Mouse (Mus musculus): ENCODE measurements around the gene Tmed4. TPM values are rescaled to one million over a fixed set of nuclear protein-coding genes. Genes with fewer than 3 reads are reported as not detected.

Gene Tmed4
- total RNA-seq (2021) (10 to 100 TPM; 85.5 to 96.6 TPM), polyA plus RNA-seq (2012; rRNA removed) (138 and 175 TPM in 2 replicates)
- long read RNA-seq, transcript Tmed4-201 (5 exons, 2,003 nt) = major isoform, 86 of 92 reads
- long read RNA-seq, partial matches to known transcripts = 0 of 92 reads
- long read RNA-seq, other reads (novel, unspliced or antisense) = 3 of 92 reads

DNA sequence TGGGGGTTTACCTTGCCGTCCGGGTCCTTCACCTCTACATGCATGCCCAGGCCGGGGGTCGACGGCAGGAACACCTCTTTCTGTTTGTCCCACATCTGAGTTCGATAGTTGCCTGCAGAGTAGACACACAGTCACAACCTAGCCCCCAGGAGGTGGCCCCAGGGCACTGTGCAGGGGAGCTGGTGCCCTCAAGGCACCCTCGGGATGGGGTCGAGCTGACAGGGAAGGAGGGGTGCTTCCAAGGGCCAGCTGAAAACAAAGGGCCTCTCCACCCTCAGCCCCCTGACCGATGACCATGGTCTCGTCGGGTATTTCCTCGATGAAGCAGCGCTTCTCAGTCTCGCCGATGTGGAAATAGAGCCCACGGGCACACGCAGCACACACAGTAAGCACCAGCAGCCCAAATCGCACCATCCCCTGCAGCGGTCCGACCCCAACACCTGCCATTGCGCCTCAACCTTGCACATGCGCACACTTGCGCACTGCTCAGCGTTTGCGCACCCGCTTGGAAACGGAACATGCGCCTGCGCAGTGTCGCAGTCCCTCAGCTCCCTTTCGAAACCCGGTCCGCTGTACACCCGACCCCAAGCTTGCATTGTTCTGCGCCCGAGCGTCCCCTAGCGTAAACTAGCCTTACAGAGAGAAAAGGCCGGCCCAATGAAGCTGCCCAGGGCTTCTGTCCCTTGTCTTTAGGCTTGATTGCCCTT lies at the start of gene Tmed4:
Gene Tmed4, minus strand, starts transcription at position 484 of the 707 bp plus-strand sequence.
- intact Hi-C loops (cut with DNase I) = loop anchor here (2.0 kb wide), 1 partner anchor 16 kb away; the partner anchor contains the start of gene Ogdh
- no peaks in the 10 kb centered on the region for H3K79me2 ChIP-seq (replicated peaks; ENCODE audit: control insufficient read depth, insufficient read depth, low read length)
- under 1% methylated on average over 39 of the region's 39 CpGs for WGBS
- TF ChIP-seq EP300 (IDR thresholded peaks at IDR 0.05; ENCODE audit: insufficient read depth, low read depth, low read length) (peak; percentile 71; the same call in 1 of the 2 replicates), CTCF (IDR thresholded peaks at IDR 0.05) (peak; percentile 88), POLR2A (IDR thresholded peaks at IDR 0.05; ENCODE audit: insufficient read depth, low read depth, low read length) (peak; percentile 99)
- H3K27me3 ChIP-seq (ENCODE audit: control insufficient read depth, insufficient read depth, low read length) = no peaks in the 10 kb centered on the region
- DNase-seq = peak; percentile 97 to 99
- peak within 1 kb of the TSS; percentile 74 for H3K9ac ChIP-seq (ENCODE audit: low read depth, low read length)
- H3K4me1 ChIP-seq (ENCODE audit: control insufficient read depth, insufficient read depth, low read length) = peaks cover 9% of the 10 kb centered on the region
- peak within 1 kb of the TSS; percentile 82 for H3K27ac ChIP-seq
- peak within 1 kb of the TSS; percentile 75 for H3K4me3 ChIP-seq
- H3K36me3 ChIP-seq (ENCODE audit: control insufficient read depth, insufficient read depth, low read length) = no peaks in the 10 kb centered on the region; the same call in 1 of the 2 replicates

- no peak for DNase-seq
- TF ChIP-seq POLR2A (IDR thresholded peaks at IDR 0.05; ENCODE audit: insufficient read depth, low read depth, low read length) = no peak
- TF ChIP-seq CTCF (IDR thresholded peaks at IDR 0.05) = no peak
- TF ChIP-seq EP300 (IDR thresholded peaks at IDR 0.05; ENCODE audit: insufficient read depth, low read depth, low read length) = no peak
- Histone ChIP-seq H3K9ac (ENCODE audit: low read depth, low read length) (no peak overlapping the region), H3K79me2 (replicated peaks; ENCODE audit: control insufficient read depth, insufficient read depth, low read length) (no peaks in the 10 kb centered on the region), H3K4me1 (ENCODE audit: control insufficient read depth, insufficient read depth, low read length) (no peaks in the 10 kb centered on the region), H3K36me3 (ENCODE audit: control insufficient read depth, insufficient read depth, low read length) (peaks cover 5% of the 10 kb centered on the region), H3K4me3 (no peak overlapping the region), H3K27me3 (ENCODE audit: control insufficient read depth, insufficient read depth, low read length) (no peaks in the 10 kb centered on the region), H3K27ac (no peak overlapping the region)
- intact Hi-C loops (cut with DNase I) = no loop called here
- WGBS = 69% methylated on average over 5 of the region's 5 CpGs
These were observed 48.7 kb upstream of the Tmed4 start for GRCm38 (mm10) chr11:6323348-6323747.

DNA sequence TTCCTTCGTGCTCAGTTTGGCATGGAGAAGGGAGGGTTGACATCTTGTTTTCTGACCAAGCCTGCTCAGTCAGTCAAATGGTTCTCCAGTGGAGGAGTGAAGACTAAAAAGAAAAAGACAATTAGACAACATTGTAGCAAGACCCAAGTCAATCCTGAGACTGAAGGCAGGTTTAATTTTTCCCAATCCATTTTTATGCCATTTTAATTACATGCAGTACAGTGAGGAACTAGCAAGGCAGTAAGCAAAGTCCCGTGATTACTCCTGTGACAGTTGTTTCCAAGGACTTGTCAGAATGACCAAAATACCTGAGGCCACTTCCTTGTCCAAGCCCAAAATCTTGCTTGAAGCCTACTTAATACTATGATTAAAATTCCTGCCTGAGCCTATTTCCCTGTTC lies 47.4 kb upstream of the Tmed4 start:
- intact Hi-C loops (cut with DNase I) = no loop called here
- WGBS = 80% methylated on average over 2 of the region's 2 CpGs
- H3K36me3 ChIP-seq (ENCODE audit: control insufficient read depth, insufficient read depth, low read length) = peaks cover 5% of the 10 kb centered on the region

DNA sequence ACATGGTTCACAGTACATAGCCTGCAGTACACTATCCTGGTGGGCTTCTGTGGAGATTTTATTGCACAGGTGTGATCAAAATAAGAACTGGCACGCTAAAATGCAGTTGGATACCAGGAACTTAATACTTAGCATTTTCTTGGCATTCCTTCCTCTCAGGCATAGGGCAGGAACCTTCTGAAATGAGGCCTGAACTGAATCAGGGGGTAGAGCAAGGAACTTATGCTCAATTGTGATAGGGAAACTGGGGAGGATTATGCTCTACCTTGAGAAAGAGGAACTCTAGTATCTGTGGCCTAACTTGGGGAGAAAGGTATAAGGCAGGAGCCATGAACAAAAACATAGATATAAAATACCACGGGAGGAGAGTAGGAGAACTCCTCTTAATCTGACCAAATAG lies 44.7 kb upstream of the Tmed4 start:
- WGBS = 86% methylated on average over 2 of the region's 2 CpGs
- H3K4me3 ChIP-seq = no peak overlapping the region
- TF ChIP-seq EP300 (IDR thresholded peaks at IDR 0.05; ENCODE audit: insufficient read depth, low read depth, low read length) (no peak), POLR2A (IDR thresholded peaks at IDR 0.05; ENCODE audit: insufficient read depth, low read depth, low read length) (no peak), CTCF (IDR thresholded peaks at IDR 0.05) (no peak)
- no peaks in the 10 kb centered on the region for H3K4me1 ChIP-seq (ENCODE audit: control insufficient read depth, insufficient read depth, low read length)
- no peak overlapping the region for H3K9ac ChIP-seq (ENCODE audit: low read depth, low read length)
- peaks cover 5% of the 10 kb centered on the region for H3K36me3 ChIP-seq (ENCODE audit: control insufficient read depth, insufficient read depth, low read length)
- intact Hi-C loops (cut with DNase I) = no loop called here
- H3K27ac ChIP-seq = no peak overlapping the region
- H3K79me2 ChIP-seq (replicated peaks; ENCODE audit: control insufficient read depth, insufficient read depth, low read length) = no peaks in the 10 kb centered on the region
- H3K27me3 ChIP-seq (ENCODE audit: control insufficient read depth, insufficient read depth, low read length) = no peaks in the 10 kb centered on the region
- no peak for DNase-seq

More for the DNA sequence above, 47.4 kb upstream of the Tmed4 start:
- Histone ChIP-seq H3K79me2 (replicated peaks; ENCODE audit: control insufficient read depth, insufficient read depth, low read length) (no peaks in the 10 kb centered on the region), H3K4me3 (no peak overlapping the region), H3K27me3 (ENCODE audit: control insufficient read depth, insufficient read depth, low read length) (no peaks in the 10 kb centered on the region), H3K9ac (ENCODE audit: low read depth, low read length) (no peak overlapping the region), H3K27ac (no peak overlapping the region), H3K4me1 (ENCODE audit: control insufficient read depth, insufficient read depth, low read length) (no peaks in the 10 kb centered on the region)
- DNase-seq = no peak
- no peak for TF ChIP-seq POLR2A (IDR thresholded peaks at IDR 0.05; ENCODE audit: insufficient read depth, low read depth, low read length)

GRCm38 (mm10) chr11:6318559-6318958 lies 43.9 kb upstream of the Tmed4 start:
- Histone ChIP-seq H3K27ac (no peak overlapping the region), H3K4me1 (ENCODE audit: control insufficient read depth, insufficient read depth, low read length) (no peaks in the 10 kb centered on the region), H3K36me3 (ENCODE audit: control insufficient read depth, insufficient read depth, low read length) (peaks cover 5% of the 10 kb centered on the region), H3K9ac (ENCODE audit: low read depth, low read length) (no peak overlapping the region), H3K79me2 (replicated peaks; ENCODE audit: control insufficient read depth, insufficient read depth, low read length) (no peaks in the 10 kb centered on the region), H3K4me3 (no peak overlapping the region), H3K27me3 (ENCODE audit: control insufficient read depth, insufficient read depth, low read length) (no peaks in the 10 kb centered on the region)
- TF ChIP-seq EP300 (IDR thresholded peaks at IDR 0.05; ENCODE audit: insufficient read depth, low read depth, low read length) (no peak), POLR2A (IDR thresholded peaks at IDR 0.05; ENCODE audit: insufficient read depth, low read depth, low read length) (no peak), CTCF (IDR thresholded peaks at IDR 0.05) (no peak)
- 83% methylated on average over 5 of the region's 5 CpGs for WGBS
- intact Hi-C loops (cut with DNase I) = no loop called here
- DNase-seq = no peak

GRCm38 (mm10) chr11:6316821-6317220 lies 42.2 kb upstream of the Tmed4 start:
- Histone ChIP-seq H3K79me2 (replicated peaks; ENCODE audit: control insufficient read depth, insufficient read depth, low read length) (no peaks in the 10 kb centered on the region), H3K27ac (no peak overlapping the region), H3K4me1 (ENCODE audit: control insufficient read depth, insufficient read depth, low read length) (no peaks in the 10 kb centered on the region), H3K36me3 (ENCODE audit: control insufficient read depth, insufficient read depth, low read length) (peaks cover 3% of the 10 kb centered on the region; the same call in 1 of the 2 replicates), H3K4me3 (no peak overlapping the region), H3K27me3 (ENCODE audit: control insufficient read depth, insufficient read depth, low read length) (no peaks in the 10 kb centered on the region), H3K9ac (ENCODE audit: low read depth, low read length) (no peak overlapping the region)
- DNase-seq = no peak
- WGBS = 89% methylated on average over 11 of the region's 11 CpGs
- TF ChIP-seq CTCF (IDR thresholded peaks at IDR 0.05) (no peak), EP300 (IDR thresholded peaks at IDR 0.05; ENCODE audit: insufficient read depth, low read depth, low read length) (no peak), POLR2A (IDR thresholded peaks at IDR 0.05; ENCODE audit: insufficient read depth, low read depth, low read length) (no peak)
- intact Hi-C loops (cut with DNase I) = no loop called here

Measured in heart, adult 2 months (tissue).